In genomic region chr12:69724018-69724710, GRCm38 (mm10) we compare ENCODE assay signal across 8 mouse cellular contexts. TPM values are rescaled to one million over a fixed set of nuclear protein-coding genes. Genes with fewer than 3 reads are reported as not detected.
A peak's percentile ranks its signal among the peaks of the same experiment; 100 is the strongest.
DNase-seq lines count a peak whose midpoint lies in the region; ATAC-seq and TF ChIP-seq lines count a peak whose summit lies in the region.

No protein-coding gene starts in this region.

- no peak for TF ChIP-seq CTCF in intestine, postnatal 0 days (IDR thresholded peaks at IDR 0.05; ENCODE audit: low read depth)
- TF ChIP-seq CTCF in small intestine, adult 2 months (IDR thresholded peaks at IDR 0.05; ENCODE audit: extremely low read depth, insufficient read length, insufficient replicate concordance, low read depth, low read length) = no peak

- peaks cover 14% of the 10 kb centered on the region for H3K4me1 ChIP-seq in embryonic facial prominence, embryonic 14.5 days (ENCODE audit: control insufficient read depth, insufficient read depth, low read length)
- peaks cover 4% of the 10 kb centered on the region for H3K4me1 ChIP-seq in intestine, postnatal 0 days (replicated peaks; ENCODE audit: control insufficient read depth, insufficient read depth, low read length)
- H3K4me1 ChIP-seq in small intestine, adult 2 months (ENCODE audit: control insufficient read depth, insufficient read depth, insufficient read length, low read length) = peaks cover 10% of the 10 kb centered on the region; the same call in 1 of the 2 replicates

- ATAC-seq in frontal cortex, adult (ENCODE audit: low TSS enrichment) = peak; percentile 62; the same call in 1 of the 2 replicates
- ATAC-seq in embryonic facial prominence, embryonic 14.5 days (ENCODE audit: low read depth) = no peak; the same call in 1 of the 2 replicates
- ATAC-seq in intestine, postnatal 0 days = no peak

- peak overlapping the region; percentile 80; the same call in 1 of the 2 replicates for H3K27ac ChIP-seq in embryonic facial prominence, embryonic 14.5 days (replicated peaks; ENCODE audit: low read depth, low read length)
- H3K27ac ChIP-seq in intestine, postnatal 0 days (ENCODE audit: low read depth, low read length) = peak overlapping the region; percentile 93
- H3K27ac ChIP-seq in small intestine, adult 2 months (ENCODE audit: insufficient read depth, low read depth, low read length) = peak overlapping the region; percentile 30

- H3K4me2 ChIP-seq in embryonic facial prominence, embryonic 14.5 days (ENCODE audit: low read depth, low read length) = peak overlapping the region; percentile 88
- H3K4me2 ChIP-seq in intestine, postnatal 0 days (replicated peaks; ENCODE audit: low read depth) = peak overlapping the region; percentile 93

- peaks cover 24% of the 10 kb centered on the region for H3K36me3 ChIP-seq in embryonic facial prominence, embryonic 14.5 days (ENCODE audit: control insufficient read depth, insufficient read depth, low read length)
- H3K36me3 ChIP-seq in intestine, postnatal 0 days (ENCODE audit: control insufficient read depth, insufficient read depth) = peaks cover 8% of the 10 kb centered on the region
- peaks cover 9% of the 10 kb centered on the region; the same call in 1 of the 2 replicates for H3K36me3 ChIP-seq in small intestine, adult 2 months (ENCODE audit: control insufficient read depth, insufficient read depth, low read length)

- H3K4me3 ChIP-seq in embryonic facial prominence, embryonic 14.5 days (ENCODE audit: low read depth, low read length) = peak overlapping the region; percentile 75
- H3K4me3 ChIP-seq in intestine, postnatal 0 days (ENCODE audit: low read depth, low read length) = peak overlapping the region; percentile 70
- peak overlapping the region; percentile 89 for H3K4me3 ChIP-seq in small intestine, adult 2 months (ENCODE audit: low read depth, low read length)

- H3K9ac ChIP-seq in embryonic facial prominence, embryonic 14.5 days (ENCODE audit: low read depth, low read length) = peak overlapping the region; percentile 81
- peak overlapping the region; percentile 56 for H3K9ac ChIP-seq in intestine, postnatal 0 days (ENCODE audit: low read depth, low read length)

- peaks cover 8% of the 10 kb centered on the region; the same call in 1 of the 2 replicates for H3K9me3 ChIP-seq in embryonic facial prominence, embryonic 14.5 days (ENCODE audit: control insufficient read depth, low read length)
- H3K9me3 ChIP-seq in intestine, postnatal 0 days (ENCODE audit: control insufficient read depth) = no peaks in the 10 kb centered on the region

- 5% methylated on average over 20 of the region's 24 CpGs for WGBS in embryonic facial prominence, embryonic 14.5 days
- WGBS in intestine, postnatal 0 days = 2% methylated on average over 24 of the region's 24 CpGs
- 2% methylated on average over 24 of the region's 24 CpGs for WGBS in small intestine, adult 2 months

- no peak for DNase-seq in frontal cortex, postnatal 25 days (ENCODE audit: low spot score in 2 of 2)
- DNase-seq in 3T3-L1 (ENCODE audit: low read depth, low spot score) = peak; percentile 48
- DNase-seq in embryonic facial prominence, embryonic 14.5 days (ENCODE audit: low spot score) = no peak
- no peak for DNase-seq in layer of hippocampus, adult 18-20 months (ENCODE audit: low spot score in 2 of 2)
- no peak for DNase-seq in thymus, postnatal 4 days

- no peaks in the 10 kb centered on the region for H3K27me3 ChIP-seq in embryonic facial prominence, embryonic 14.5 days (replicated peaks; ENCODE audit: control insufficient read depth, insufficient read depth, low read length)
- H3K27me3 ChIP-seq in intestine, postnatal 0 days (replicated peaks; ENCODE audit: control insufficient read depth, insufficient read depth, low read length) = no peaks in the 10 kb centered on the region
- no peaks in the 10 kb centered on the region for H3K27me3 ChIP-seq in small intestine, adult 2 months (ENCODE audit: control insufficient read depth, insufficient read depth, low read length)

- no peak for TF ChIP-seq POLR2A in small intestine, adult 2 months (IDR thresholded peaks at IDR 0.05; ENCODE audit: low read depth, low read length)

RNA-seq across cellular contexts. Expression of gene L2hgdh, which starts 0.5 kb away (rescaled TPM):
- polyA plus RNA-seq in embryonic facial prominence, embryonic 14.5 days (2014; fragmentation: Nextera tagmentation; extraction: Ambion mirVana) = 21.2 and 21.8 TPM in 2 replicates
- 13.8 and 14.3 TPM in 2 replicates for polyA plus RNA-seq in intestine, postnatal 0 days (2015; fragmentation: Nextera tagmentation; extraction: Ambion mirVana)
- polyA plus RNA-seq in small intestine, adult 2 months (2012; rRNA removed) = 5.7 and 17.8 TPM in 2 replicates
- total RNA-seq in layer of hippocampus, adult 18-20 months (2021) = 10 to 100 TPM; 14.6 to 19.6 TPM

RNA-seq across cellular contexts. Expression of gene Atp5s, which starts 0.6 kb away (rescaled TPM):
- polyA plus RNA-seq in embryonic facial prominence, embryonic 14.5 days (2014; fragmentation: Nextera tagmentation; extraction: Ambion mirVana) = 30.4 and 32.0 TPM in 2 replicates
- polyA plus RNA-seq in intestine, postnatal 0 days (2015; fragmentation: Nextera tagmentation; extraction: Ambion mirVana) = 26.1 and 31.6 TPM in 2 replicates
- 7.9 and 9.4 TPM in 2 replicates for polyA plus RNA-seq in small intestine, adult 2 months (2012; rRNA removed)
- total RNA-seq in layer of hippocampus, adult 18-20 months (2021) = 10 to 100 TPM; 33.5 to 35.0 TPM

RNA-seq across cellular contexts. Expression of gene Sos2, which starts 42.5 kb away (rescaled TPM):
- 11.0 and 11.4 TPM in 2 replicates for polyA plus RNA-seq in embryonic facial prominence, embryonic 14.5 days (2014; fragmentation: Nextera tagmentation; extraction: Ambion mirVana)
- polyA plus RNA-seq in intestine, postnatal 0 days (2015; fragmentation: Nextera tagmentation; extraction: Ambion mirVana) = 9.4 and 10.1 TPM in 2 replicates
- polyA plus RNA-seq in small intestine, adult 2 months (2012; rRNA removed) = 4.3 and 12.0 TPM in 2 replicates
- 10 to 100 TPM; 35.2 to 37.4 TPM for total RNA-seq in layer of hippocampus, adult 18-20 months (2021)

Comparison
In these comparisons a context has a peak if more than half of its experiments do, and no peak if none do; other contexts are left out.
1. H3K27ac ChIP-seq: peak in every context shown above with its lines; median percentile 93 in intestine, postnatal 0 days; 80 in embryonic facial prominence, embryonic 14.5 days; 30 in small intestine, adult 2 months.